Mouse (Mus musculus) heart, postnatal 0 days (tissue): ENCODE measurements at regions not wholly inside any gene's neighbourhood (a gene's known extent, or its start where the extent isn't known, plus 50 kb on each side); places are given as distances from the start of the nearest gene placed in this dataset.
"Not testable (repeated sequence)": the region's sequence is repeated elsewhere in the genome, so short reads cannot be mapped to it uniquely, and the experiment has no call there.

Experiments
- CTCF ChIP-seq: IDR thresholded peaks from 2 replicates; pipeline ENCODE4 v1.5.1; 2016; ENCODE audit warnings: antibody characterized with exemption, control low read depth, low read depth
- EP300 ChIP-seq: IDR thresholded peaks from 2 replicates; pipeline ENCODE4 v1.6.1; 2016; ENCODE audit warnings: antibody characterized with exemption, low read depth

- TF ChIP-seq CTCF, EP300: not testable (repeated sequence)
These were observed 135.4 kb upstream of the Myo9b start for GRCm38 (mm10) chr8:71137131-71137530.
